Mouse (Mus musculus) brain, embryonic 14.5 days (tissue): ENCODE measurements around the gene Tgfbr3.

Experiments used
- CTCF ChIP-seq: fragments of 200-500 bp; IDR thresholded peaks from 2 replicates; pipeline ENCODE4 v1.5.1; 2012; ENCODE audit warnings: inconsistent platforms, mild to moderate bottlenecking, moderate library complexity, borderline replicate concordance; ENCODE audit not compliant: insufficient read depth, insufficient read length; ENCODE audit errors: extremely low read depth
- POLR2A ChIP-seq: fragments of 200-500 bp; IDR thresholded peaks from 2 replicates; pipeline ENCODE4 v1.6.1; 2012; ENCODE audit warnings: mild to moderate bottlenecking, inconsistent platforms, borderline replicate concordance; ENCODE audit not compliant: poor library complexity, insufficient read depth, insufficient read length, severe bottlenecking; ENCODE audit errors: extremely low read depth

DNA sequence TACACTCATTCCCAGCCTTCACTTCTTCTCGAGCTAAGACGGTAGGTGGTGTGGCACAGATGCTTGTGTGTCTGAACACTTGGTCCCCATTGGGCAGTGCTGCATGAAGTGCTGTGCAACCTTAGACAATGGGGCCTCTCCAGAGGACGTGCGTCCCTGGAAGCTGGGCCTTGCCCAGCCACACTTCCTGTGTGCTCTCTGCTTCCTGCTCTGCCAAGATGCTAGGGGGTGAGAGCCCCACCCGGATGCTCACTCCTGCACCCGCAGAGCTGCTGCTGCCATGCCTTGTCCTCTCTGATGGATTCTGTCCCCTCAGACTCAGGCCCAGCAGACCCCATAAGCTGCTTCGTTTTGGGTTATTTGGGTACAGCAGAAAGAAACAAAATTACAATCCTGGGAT is 188.3 kb downstream of the Tgfbr3 start:
- TF ChIP-seq POLR2A (no peak), CTCF (no peak)
